Mouse (Mus musculus): ENCODE data around the gene Creb3l4. TPM values are rescaled to one million over a fixed set of nuclear protein-coding genes. Genes with fewer than 3 reads are reported as not detected.
A peak's percentile ranks its signal among the peaks of the same experiment; 100 is the strongest.

The Creb3l4 gene
- total and polyA plus RNA-seq, 3 experiments: 0.61 to 1.2 (median 0.61) TPM

DNA sequence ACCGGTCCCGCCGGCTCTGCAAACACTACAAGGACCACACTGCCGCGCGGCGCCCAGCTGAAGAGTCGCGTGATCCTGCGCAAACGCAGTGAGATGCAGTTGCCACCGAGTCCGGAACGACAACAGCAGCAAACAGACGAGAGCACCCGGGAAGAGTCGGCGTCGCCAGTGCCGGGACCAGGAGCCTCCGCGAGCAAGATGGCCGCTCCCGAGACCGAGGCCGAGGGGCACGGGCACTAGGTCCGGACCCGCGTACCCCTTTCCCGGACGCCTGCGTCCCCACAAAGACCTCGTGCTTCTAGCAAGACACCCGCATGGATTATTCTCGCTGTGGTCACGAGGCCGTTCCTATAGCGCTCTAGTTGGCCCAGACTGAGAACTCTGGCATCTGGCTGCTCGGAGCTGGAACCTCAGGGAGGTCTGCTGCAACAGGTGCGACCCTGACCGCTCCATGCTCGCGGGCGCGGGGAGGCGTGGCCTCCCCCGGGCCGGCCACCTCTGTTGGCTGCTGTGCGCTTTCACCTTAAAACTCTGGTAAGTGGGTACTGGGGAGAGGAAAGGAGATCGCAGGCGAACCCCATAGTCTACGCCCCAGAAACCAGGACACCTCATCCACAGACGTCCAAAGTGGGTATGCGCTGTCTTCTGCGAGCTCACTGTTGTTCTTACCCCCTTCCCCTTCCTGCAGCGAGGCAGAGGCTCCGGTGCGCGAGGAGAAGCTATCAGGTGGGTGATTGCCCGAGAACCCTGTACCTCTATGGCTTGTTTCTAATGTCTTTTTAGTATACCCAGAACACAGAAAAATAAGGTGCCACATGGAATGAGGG lies 11.6 kb downstream of the Creb3l4 start, which contains the start of gene Jtb:
Gene Jtb (plus strand): TSS at position 91 of the 827 bp plus-strand sequence.
- peak; percentile 96 for DNase-seq

DNA sequence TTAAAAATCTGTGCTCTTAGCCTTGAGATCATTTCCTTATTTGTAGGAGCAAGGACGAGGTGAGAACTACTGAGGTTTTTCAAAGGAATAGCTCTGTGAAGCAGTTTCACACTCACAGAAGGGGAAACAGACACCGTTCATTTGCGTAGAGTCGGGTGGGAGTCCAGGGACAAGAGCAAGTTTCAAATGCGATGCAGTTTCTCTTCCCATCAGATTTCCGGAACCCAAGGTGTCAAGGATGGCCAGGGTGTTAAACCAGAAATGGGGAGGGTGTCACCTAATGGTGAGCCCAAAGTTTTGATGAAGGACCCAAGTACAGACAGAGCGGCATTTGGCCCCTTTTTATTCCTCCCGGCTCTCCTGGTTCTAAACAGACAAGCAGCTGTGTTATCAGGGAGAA lies 12.2 kb downstream of the Creb3l4 start:
- no peak for DNase-seq

DNA sequence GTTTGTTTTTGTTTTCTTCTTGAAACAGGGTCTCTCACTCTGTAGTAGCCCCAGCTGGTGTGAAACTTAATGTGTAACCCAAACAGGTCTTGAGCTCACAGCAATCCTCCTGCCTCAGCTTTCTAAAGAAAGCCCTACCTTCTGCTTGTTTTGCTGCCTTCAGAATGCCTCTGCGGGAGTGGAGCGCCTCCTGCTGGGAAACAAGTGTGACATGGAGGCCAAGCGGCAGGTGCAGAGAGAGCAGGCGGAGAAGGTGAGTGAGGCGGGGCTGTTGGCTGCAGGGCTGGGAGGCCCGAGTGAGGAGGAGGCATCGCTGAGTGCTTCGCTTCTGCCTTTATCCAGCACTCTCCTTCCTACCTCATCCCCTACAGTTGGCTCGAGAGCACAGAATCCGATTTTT lies 19.0 kb downstream of the Creb3l4 start:
- DNase-seq: no peak

DNA sequence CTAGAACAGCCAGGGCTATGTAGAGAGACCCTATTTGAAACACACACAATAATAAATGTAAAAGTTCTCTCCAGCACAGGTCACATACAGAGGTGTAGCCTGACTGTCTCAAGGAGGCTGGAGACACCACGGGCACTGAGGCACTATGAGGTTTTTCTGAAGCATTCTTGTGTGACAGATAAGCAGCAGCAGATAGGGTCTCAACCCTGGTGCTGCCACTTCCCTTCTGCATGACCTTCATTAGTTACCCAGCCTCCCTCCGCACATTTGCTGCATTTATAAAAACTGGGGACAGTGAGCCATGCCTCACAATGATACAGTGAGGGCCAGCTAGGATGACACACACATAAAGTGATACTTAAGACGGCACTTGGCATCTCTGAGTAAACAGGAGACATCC lies 20.4 kb downstream of the Creb3l4 start:
- no peak for DNase-seq

DNA sequence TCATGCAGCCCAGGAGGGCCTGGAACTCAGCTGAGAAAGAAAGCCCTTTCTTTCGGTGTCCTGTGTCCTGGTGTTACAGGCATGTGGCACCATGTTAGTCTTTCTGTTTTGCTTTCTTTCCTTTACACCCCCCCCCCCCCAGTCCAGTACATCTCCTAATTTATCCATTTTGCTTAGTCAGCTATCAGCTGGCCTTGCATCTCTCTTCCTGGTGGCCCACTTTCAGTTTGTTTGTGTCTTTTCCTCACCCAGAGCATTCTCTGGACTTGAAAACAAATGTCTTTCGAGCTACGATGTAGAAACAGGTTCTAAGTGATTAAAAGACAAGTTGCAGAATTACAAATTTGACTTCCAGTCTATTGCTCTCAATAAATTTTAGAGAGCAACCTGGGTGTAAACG lies 20.9 kb downstream of the Creb3l4 start:
- no peak for DNase-seq

DNA sequence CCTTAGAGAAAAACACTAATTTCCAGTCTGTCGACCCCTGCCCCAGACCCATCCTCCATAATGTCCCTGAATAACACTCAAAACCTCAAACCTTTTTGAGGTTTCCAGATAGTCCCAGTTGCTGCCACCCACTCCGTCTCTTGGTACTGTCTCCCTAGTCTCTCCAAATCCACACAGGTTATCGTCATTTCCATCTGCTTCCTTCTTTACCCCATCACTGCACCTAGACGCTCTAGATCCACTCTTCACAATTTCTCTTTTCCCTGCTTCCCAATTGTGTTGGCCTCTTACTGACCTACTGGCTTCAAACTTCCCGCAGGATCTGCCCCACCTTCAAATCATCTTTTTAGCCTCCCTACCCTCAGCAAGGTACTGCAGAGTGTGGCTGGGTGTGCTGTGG lies 22.2 kb downstream of the Creb3l4 start:
- DNase-seq: no peak

DNA sequence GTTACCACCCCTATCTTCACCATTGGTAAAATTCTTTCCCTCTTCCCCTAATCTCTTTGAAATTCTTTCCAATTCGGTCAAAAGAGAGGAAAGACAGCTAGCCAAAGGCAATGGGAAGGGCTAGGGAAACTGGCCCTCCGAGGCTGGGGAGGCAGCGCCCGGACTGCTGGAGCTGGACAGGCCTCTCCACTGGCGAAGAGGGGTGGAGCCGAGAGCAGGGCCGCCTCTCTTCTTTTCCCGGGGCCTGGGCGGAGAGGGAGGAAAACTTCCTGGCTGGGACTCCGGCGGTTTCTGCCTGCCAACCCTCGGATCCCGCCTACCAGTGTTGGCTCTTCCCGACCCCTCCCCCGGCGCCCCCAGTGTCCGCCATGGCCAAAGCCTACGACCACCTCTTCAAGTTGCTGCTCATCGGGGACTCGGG lies 22.8 kb downstream of the Creb3l4 start:
- peak; percentile 92 for DNase-seq

DNA sequence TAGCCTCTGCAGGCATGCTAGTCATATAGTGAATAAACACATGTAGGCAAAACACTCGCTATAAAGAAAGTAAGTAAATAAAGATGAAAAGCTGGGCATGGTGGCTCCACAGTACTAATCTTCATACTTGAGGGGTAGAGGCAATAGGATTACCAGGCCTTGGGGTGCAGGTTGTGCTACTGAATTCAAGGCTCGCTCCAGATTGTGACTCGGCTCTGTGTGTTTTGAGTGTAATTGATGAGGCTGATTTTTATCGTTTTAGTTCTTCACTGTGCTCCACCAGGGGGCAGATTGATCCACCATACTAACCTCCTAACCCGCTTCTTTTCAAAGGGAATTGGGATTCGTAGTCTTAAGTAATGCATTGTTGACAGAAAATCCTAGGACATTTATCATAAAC lies 23.2 kb downstream of the Creb3l4 start:
- DNase-seq: peak; percentile 59

DNA sequence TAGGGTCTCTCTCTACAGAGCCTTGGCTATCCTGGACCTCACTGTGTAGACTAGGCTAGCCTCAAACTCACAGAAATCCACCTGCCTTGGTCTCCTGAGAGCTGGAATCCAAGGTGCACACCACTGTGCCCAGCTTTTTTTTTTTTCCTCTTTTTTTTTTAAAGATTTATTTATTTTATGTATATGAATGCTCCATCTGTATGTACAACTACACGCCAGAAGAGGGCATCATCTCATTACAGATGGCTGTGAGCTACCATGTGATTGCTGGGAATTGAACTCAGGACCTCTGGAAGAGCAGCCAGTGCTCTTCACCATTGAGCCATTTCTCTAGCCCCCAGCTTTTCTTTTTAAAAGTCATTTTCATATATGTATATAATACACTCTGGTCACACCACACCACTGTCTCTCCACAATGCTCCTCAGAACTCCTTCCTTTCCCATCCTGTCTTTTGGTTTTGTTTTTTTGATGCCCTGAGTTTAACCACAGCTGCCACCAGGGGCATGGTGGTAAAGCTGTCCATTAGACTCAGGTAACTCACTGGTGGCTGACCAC lies 27.4 kb downstream of the Creb3l4 start:
- DNase-seq: no peak

DNA sequence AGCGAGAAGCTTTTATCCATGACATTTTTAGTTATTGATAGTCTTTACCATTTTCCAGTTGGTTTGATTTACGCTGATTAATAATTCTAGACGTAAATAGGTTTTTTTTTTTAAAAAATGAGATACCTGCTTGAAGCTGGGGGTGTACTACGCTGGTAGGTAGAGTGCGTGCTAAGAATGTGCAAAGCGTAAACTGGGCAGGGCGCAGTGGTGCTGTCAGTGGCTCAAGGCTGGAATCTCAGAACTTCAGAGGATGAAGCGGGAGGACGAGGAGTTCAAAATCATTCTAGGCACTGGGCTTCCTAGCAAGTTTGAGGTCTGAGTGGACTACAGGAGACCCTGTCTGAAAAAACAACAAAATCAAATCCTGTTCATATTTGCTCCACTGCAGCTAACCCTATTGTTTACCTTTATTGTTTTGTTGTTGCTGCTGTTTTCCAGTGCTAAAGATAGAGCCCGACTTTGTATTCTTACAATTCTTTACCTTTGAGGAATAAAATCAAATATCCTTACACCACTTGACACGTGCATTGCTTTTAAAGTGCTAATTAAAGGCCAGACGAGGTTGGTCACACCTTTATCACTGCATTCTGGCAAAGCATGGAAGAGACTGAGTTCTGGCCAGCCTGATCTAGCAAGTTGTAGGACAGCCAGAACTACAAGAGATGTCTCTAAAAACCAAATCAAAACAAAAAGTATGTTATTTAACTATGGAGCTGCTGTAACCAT lies 29.2 kb downstream of the Creb3l4 start:
- peak; percentile 48 for DNase-seq

DNA sequence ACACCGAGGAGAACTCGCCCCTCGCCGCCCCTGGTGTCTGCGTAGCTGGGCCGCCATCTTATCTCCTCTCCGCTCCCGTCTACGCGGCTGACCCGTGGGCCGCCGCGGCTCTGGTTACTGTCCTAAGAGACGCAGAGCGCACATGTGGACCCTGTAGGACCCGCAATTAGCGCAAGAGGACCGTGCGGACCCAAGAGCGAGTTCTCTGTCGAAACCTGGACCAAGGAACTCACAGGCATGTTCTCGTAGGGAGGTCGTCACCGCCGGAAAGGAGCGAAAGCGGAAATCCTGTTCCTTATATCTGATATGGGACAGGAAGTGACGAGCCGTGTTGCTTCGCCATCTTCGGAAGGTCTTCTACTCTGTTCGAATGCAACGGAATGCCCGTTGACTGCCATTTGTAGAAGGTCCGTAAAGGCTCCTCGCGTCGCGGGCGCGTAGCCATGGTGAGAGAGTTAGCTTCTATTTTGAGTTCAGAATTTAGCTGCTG lies 29.9 kb downstream of the Creb3l4 start, which contains the start of the genes Rps27 and Rab13:
Gene Rps27 (minus strand): TSS at position 275 of the 490 bp plus-strand sequence.
Gene Rab13 (plus strand): TSS at position 319 of the 490 bp plus-strand sequence.
- DNase-seq: peak; percentile 93

DNA sequence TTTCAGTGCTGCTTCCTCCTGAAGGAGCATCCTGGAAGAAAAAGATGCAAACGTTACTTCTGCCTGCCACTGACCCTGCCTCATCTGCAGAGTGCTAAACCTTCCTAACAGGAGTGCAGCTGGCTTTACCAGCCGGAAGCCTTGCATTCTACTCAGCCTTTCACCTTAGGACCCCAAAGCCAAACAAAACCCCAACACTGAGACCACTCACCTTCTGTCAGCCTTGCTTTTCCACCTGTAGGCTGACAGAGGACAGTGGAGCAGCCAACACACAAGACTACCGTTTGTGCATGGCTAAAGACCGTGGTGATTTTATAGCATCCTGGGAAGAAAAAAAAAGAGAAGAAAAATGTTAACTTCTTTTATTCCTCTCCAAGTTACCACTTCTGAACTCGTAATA lies 30.6 kb downstream of the Creb3l4 start:
- DNase-seq: no peak

DNA sequence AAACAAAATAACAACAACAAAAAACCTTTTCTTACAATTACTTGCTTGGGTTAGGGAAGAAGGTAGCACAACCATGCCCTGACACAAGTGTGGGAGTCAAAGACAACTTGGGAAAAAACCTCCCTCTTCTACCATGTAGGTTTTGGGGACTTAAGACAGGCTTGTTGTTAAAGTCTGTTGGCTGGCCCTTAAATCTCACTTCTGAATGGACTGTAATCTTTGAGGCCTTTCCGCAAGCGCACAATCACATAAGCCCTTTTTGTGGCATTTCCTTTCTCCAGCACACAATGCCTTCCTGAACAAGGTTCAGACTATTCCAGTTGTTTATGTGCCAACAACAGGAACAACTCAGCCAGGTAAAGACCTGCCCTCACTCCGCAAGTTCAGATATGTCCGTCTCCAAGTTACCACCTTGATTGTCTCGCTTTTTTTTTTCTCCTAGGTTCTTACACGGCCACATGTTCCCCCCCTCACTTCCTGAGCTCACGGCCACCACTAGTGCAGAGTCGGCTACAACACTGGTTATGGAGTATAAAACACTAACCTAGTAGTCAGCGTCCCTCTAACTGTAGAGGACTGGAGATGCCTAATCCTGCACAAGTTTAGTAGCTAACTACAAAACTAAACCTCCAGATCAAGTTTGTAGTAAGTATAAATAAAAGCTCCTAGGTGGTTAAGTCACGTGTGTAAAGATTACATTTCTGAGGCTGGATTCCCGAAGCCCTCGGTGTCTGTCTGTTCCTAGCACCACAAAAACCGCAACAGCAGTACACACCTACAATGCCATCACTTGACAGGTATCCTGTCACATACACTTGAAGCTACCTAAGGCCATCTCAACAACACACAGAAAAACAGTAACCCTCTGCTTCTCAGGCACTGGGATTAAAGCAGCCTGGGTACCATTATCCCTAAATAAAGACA lies 31.6 kb downstream of the Creb3l4 start:
- DNase-seq: no peak

DNA sequence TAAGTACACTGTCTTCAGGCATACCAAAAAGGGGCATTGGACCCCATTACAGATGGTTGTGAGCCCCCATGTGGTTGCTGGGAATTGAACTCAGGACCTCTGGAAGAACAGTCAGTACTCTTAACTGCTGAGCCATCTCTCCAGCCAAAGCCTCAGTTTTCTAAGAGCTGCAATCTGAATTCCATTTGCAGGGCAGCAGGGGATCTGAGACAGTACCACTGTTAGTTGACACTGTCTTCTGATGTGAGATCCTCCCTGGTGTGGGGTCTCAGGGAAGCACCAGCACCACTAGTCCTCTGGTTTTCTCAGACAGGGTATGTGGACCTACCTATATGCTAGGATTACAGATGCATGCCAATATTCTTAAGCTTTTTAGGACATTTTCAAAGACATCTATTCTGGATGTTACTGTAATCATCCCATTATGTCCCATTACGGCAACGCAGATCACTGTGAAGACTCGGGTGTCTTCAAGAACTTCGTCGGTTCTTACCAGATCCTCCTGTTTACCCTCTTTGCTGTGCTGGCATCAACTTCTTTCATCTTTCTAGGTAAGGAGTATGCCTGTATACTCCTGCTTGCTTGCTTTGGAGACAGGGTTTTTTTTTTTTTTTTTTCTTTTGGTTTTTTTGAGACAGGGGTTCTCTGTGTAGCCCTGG lies 33.3 kb downstream of the Creb3l4 start:
- no peak for DNase-seq

DNA sequence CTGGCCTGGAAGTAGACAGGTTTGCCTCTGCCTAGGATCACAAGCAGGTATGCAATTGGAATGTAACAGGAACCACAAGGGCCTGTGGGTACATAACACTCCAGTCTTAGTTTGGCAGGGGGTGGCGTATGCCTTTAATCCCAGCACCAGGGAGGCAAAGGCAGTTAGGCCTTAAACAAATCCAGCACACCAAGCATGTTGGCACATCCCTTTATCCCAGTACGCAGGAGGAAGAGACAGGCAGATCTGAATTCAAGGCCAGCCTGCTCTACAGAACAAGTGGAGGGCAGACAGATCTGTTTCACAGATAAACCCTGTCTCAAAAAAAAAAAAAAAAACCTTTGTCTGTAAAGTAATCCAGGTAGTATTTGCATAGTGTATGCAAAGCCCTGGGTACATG lies 34.6 kb downstream of the Creb3l4 start:
- no peak for DNase-seq

DNA sequence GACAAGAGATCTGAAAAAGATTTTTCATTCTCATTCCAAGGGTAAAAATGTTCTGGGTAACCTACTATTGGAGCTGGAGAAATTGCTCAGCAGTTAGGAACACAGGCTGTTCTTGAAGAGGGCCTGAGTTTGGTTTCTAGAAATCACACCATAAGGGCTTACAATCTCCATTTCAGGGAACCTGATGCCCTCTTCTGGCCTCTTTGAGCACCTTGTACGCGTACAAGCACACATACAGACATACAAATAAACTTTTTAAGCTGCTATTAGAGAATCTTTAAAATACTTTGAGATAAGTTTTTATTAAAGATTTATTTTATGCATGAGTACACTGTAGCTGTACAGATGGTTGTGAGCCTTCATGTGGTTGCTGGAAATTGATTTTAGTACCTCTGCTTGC lies 38.7 kb downstream of the Creb3l4 start:
- no peak for DNase-seq

DNA sequence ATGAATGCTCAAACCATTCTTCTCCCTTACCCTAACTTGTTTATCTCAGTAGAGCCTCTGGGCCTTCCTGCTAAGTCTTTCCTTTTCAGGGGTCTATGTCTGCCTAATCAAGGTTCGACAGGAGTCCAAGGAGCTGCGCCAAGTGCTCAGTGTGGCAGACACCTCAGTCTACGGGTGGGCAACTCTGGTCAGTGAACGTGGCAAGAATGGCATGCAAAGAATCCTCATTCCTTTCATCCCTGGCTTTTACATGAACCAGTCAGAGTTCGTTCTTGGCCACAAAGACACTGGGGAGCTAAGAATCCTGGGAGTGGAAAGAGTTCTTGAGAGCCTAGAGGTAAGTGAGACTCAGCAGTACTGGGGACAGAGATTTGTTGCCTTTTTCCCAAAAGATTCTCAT lies 39.7 kb downstream of the Creb3l4 start:
- no peak for DNase-seq

DNA sequence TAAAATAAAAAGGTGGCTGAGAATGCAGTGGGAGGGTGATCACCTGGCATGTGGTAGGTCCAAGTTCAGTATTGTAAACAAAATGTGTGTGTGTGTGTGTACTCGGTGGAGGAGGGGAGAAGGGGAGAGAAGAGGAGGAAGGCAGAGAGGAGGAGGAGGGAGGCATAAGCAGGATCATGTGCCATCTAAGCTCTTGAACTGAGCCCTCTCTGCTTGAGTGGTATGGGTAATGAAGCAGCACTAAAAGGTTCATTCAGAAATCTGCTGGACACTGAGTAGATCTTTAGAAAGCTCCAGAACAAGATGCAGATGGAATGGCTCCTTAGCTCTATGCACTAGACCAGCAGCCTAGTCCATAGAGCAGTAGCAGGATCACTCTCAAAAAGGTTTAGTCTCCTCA lies 40.4 kb downstream of the Creb3l4 start:
- no peak for DNase-seq

DNA sequence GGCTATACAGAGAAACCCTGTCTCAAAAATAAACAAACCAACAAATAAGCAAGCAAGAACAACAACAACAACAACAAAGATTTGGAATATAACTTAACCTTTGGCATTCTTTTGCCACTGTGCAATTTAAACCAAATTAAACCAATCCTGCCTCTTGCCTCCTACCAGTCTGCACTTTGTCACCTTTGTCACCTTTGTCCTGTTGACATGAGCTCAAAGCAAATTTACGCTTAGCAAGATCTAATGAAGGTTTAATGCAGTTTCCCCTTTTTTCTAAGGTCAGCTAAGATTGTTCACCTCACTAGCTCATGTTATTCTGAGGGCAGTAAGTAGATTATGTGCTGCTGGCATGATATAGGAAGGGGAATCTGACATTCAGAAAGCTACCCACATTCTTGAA lies 45.8 kb downstream of the Creb3l4 start:
- DNase-seq: no peak

DNA sequence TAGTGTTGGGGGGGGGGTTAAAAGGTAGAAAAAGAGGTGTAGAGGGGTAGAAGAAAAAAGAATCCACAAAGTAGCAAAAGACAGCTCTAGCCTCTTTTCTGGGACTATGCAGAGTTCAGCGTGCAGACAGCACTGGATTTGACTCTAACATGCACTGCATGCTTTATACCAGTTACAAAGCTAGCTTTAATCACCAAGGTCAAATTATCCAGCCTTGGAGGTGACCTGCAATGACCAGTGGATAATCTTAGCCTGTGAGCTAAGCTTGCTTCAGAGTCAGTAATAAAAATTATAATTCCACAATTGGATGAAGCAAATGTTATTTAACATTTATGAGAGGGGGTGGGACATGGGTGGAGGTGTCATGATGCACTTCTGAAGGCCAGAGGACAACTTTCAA lies 47.7 kb downstream of the Creb3l4 start:
- DNase-seq: peak; percentile 64

DNA sequence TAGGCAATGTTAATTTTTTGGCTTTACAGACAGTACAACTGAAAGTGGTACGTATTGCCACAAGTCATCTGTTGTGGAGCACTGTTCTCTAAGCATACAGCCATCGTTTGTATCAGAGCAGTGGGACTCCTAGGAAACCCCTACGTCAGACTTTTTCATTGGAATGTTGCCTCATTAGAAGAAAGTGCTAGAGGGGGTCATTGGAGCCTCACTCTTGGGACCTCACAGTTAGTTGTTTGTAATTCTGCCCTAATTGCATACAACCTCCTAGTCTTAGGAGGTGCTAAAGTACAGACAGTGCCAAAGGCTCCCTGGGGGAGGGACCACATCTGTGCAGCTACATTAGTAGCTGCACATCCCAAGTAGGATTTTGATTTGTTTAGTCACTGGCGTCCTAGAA lies 48.6 kb downstream of the Creb3l4 start:
- DNase-seq: no peak

Measured in adrenal gland, adult 2 months (tissue).